Mouse (Mus musculus): ENCODE results near the gene Prkag2.

GRCm38 (mm10) chr5:25083816-25084215 lies 16.6 kb downstream of the Prkag2 start:
- TF ChIP-seq CTCF (IDR thresholded peaks at IDR 0.05; ENCODE audit: low read depth, low read length) (no peak), POLR2A (IDR thresholded peaks at IDR 0.05; ENCODE audit: borderline replicate concordance, low read depth, low read length) (no peak)
